Mouse (Mus musculus) lung, adult 2 months (tissue): ENCODE measurements around the gene Afap1.

Experiments used
- CTCF ChIP-seq: fragments of 200-500 bp; IDR thresholded peaks from 2 replicates; pipeline ENCODE4 v1.5.1; 2011; ENCODE audit warnings: mild to moderate bottlenecking, low read length, control low read depth; ENCODE audit not compliant: insufficient read depth
- POLR2A ChIP-seq: fragments of 200-500 bp; IDR thresholded peaks from 2 replicates; pipeline ENCODE4 v1.6.1; 2011; ENCODE audit warnings: low read depth, mild to moderate bottlenecking, control low read depth, low read length, borderline replicate concordance; ENCODE audit errors: extremely low read depth

DNA sequence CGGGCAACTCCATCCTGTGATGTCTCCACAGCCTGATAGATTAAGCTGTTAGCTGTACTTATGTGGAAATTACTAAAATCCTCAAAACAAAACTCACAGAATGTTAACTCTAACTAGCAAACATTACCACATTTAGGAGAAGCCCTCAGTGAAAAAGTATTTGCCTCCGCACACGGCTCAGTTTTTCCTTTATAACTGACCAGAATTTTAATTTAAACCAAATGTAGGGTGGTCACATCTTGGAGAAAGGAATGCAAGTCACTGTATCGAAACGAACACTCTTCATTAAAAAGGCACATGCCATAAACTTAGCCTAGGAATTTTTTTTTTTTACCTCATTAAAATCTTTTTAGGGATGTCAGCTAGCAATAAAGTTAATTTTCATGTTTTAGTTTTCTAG is 87.4 kb downstream of the Afap1 start:
- no peak for TF ChIP-seq CTCF
- no peak for TF ChIP-seq POLR2A
